ENCODE assay signal across 8 mouse cellular contexts in genomic region chr13:63241665-63242064, GRCm38 (mm10).
DNase-seq lines count a peak whose midpoint lies in the region; ATAC-seq and TF ChIP-seq lines count a peak whose summit lies in the region.

No protein-coding gene starts in this region.

- TF ChIP-seq CTCF in cerebellum, adult 2 months (IDR thresholded peaks at IDR 0.05; ENCODE audit: borderline replicate concordance, insufficient read depth, low read depth, low read length) = no peak
- no peak for TF ChIP-seq CTCF in small intestine, adult 2 months (IDR thresholded peaks at IDR 0.05; ENCODE audit: extremely low read depth, insufficient read length, insufficient replicate concordance, low read depth, low read length)

- no peak for TF ChIP-seq POLR2A in cerebellum, adult 2 months (IDR thresholded peaks at IDR 0.05; ENCODE audit: borderline replicate concordance, insufficient read depth, low read length)
- TF ChIP-seq POLR2A in small intestine, adult 2 months (IDR thresholded peaks at IDR 0.05; ENCODE audit: low read depth, low read length) = no peak

- peak overlapping the region; percentile 28 for H3K27ac ChIP-seq in cerebellum, adult 2 months (ENCODE audit: insufficient read depth, low read length)
- H3K27ac ChIP-seq in intestine, embryonic 16.5 days (ENCODE audit: low read length) = peak overlapping the region; percentile 52; the same call in 1 of the 2 replicates
- H3K27ac ChIP-seq in small intestine, adult 2 months (ENCODE audit: insufficient read depth, low read depth, low read length) = peak overlapping the region; percentile 26

- DNase-seq in cerebellum, adult 2 months = no peak
- no peak for DNase-seq in cerebellum, postnatal 36 days
- no peak for DNase-seq in urinary bladder, postnatal 10 days (ENCODE audit: low spot score)
- no peak for DNase-seq in spleen, adult 12 weeks (ENCODE audit: low spot score)

- no peaks in the 10 kb centered on the region for H3K27me3 ChIP-seq in cerebellum, adult 2 months (ENCODE audit: control insufficient read depth, insufficient read depth, low read length)
- peaks cover 6% of the 10 kb centered on the region for H3K27me3 ChIP-seq in megakaryocyte, embryonic 14.5 days (replicated peaks)
- H3K27me3 ChIP-seq in intestine, embryonic 16.5 days (replicated peaks; ENCODE audit: control insufficient read depth, insufficient read depth, low read length) = no peaks in the 10 kb centered on the region
- H3K27me3 ChIP-seq in small intestine, adult 2 months (ENCODE audit: control insufficient read depth, insufficient read depth, low read length) = no peaks in the 10 kb centered on the region

- H3K4me3 ChIP-seq in cerebellum, adult 2 months (replicated peaks; ENCODE audit: insufficient read depth, low read depth, low read length) = peak overlapping the region; percentile 84
- H3K4me3 ChIP-seq in megakaryocyte, embryonic 14.5 days (replicated peaks) = peak overlapping the region; percentile 76
- peak overlapping the region; percentile 85 for H3K4me3 ChIP-seq in intestine, embryonic 16.5 days (ENCODE audit: low read length)
- H3K4me3 ChIP-seq in small intestine, adult 2 months (ENCODE audit: low read depth, low read length) = peak overlapping the region; percentile 50

- no peak for ATAC-seq in megakaryocyte, adult 5-6 weeks (ENCODE audit: poor library complexity, severe bottlenecking)
- no peak for ATAC-seq in intestine, embryonic 16.5 days

- 62% methylated on average over 3 of the region's 3 CpGs for WGBS in cerebellum, adult 2 months
- WGBS in intestine, embryonic 16.5 days = 60% methylated on average over 3 of the region's 3 CpGs
- WGBS in small intestine, adult 2 months = 19% methylated on average over 3 of the region's 3 CpGs

- peak overlapping the region; percentile 87 for H3K4me2 ChIP-seq in intestine, embryonic 16.5 days (ENCODE audit: low read depth, low read length)

- H3K9ac ChIP-seq in intestine, embryonic 16.5 days (ENCODE audit: low read depth, low read length) = peak overlapping the region; percentile 60

- H3K9me3 ChIP-seq in megakaryocyte, embryonic 14.5 days = no peaks in the 10 kb centered on the region
- H3K9me3 ChIP-seq in intestine, embryonic 16.5 days (ENCODE audit: control insufficient read depth, low read length) = no peaks in the 10 kb centered on the region

- H3K36me3 ChIP-seq in megakaryocyte, embryonic 14.5 days (replicated peaks; ENCODE audit: low read length) = peaks cover 39% of the 10 kb centered on the region
- no peaks in the 10 kb centered on the region; the same call in 1 of the 2 replicates for H3K36me3 ChIP-seq in intestine, embryonic 16.5 days (ENCODE audit: control insufficient read depth, insufficient read depth, low read length)
- H3K36me3 ChIP-seq in small intestine, adult 2 months (ENCODE audit: control insufficient read depth, insufficient read depth, low read length) = peaks cover 4% of the 10 kb centered on the region; the same call in 1 of the 2 replicates

- peaks cover 24% of the 10 kb centered on the region for H3K4me1 ChIP-seq in cerebellum, adult 2 months (ENCODE audit: control insufficient read depth, insufficient read depth, low read length)
- peaks cover 55% of the 10 kb centered on the region for H3K4me1 ChIP-seq in megakaryocyte, embryonic 14.5 days
- peaks cover 47% of the 10 kb centered on the region for H3K4me1 ChIP-seq in intestine, embryonic 16.5 days (ENCODE audit: control insufficient read depth, insufficient read depth, low read length)
- H3K4me1 ChIP-seq in small intestine, adult 2 months (ENCODE audit: control insufficient read depth, insufficient read depth, insufficient read length, low read length) = peaks cover 30% of the 10 kb centered on the region
